Mouse (Mus musculus): Measurements from ENCODE around the gene Rap1gds1. TPM values are rescaled to one million over a fixed set of nuclear protein-coding genes. Genes with fewer than 3 reads are reported as not detected.

The Rap1gds1 gene
- polyA plus RNA-seq, 1 experiment = 13.2 TPM

GRCm38 (mm10) chr3:138880999-138881724, 193.8 kb downstream of the Rap1gds1 start:
- TF ChIP-seq GATA1 (IDR thresholded peaks at IDR 0.05; ENCODE audit: low read length) = no peak

GRCm38 (mm10) chr3:138877741-138878140, 197.3 kb downstream of the Rap1gds1 start:
- TF ChIP-seq GATA1 (IDR thresholded peaks at IDR 0.05; ENCODE audit: low read length) = no peak

- TF ChIP-seq GATA1 (IDR thresholded peaks at IDR 0.05; ENCODE audit: low read length) = no peak
These were observed 198.1 kb downstream of the Rap1gds1 start for GRCm38 (mm10) chr3:138876931-138877361.

GRCm38 (mm10) chr3:138876418-138876817, 198.6 kb downstream of the Rap1gds1 start:
- no peak for TF ChIP-seq GATA1 (IDR thresholded peaks at IDR 0.05; ENCODE audit: low read length)

- TF ChIP-seq GATA1 (IDR thresholded peaks at IDR 0.05; ENCODE audit: low read length) = no peak
These were observed 199.1 kb downstream of the Rap1gds1 start for GRCm38 (mm10) chr3:138875936-138876335.

Other genes starting within 250 kb of the Rap1gds1 start
- gene Stpg2, start 130.5 kb upstream of the Rap1gds1 start, polyA plus RNA-seq (2012) = not detected in 2 replicates

Measured in G1E-ER4 (cell line).